Mouse (Mus musculus) MEL-GATA-1-ER (cell line): ENCODE measurements around the gene Gm20388.

Experiments
- DNase-seq: peaks from one replicate; pipeline ENCODE4 v3.0.0-alpha.2; 2012; ENCODE audit warnings: low read depth; ENCODE audit errors: extremely low read depth

Gm20388 gene

GRCm38 (mm10) chr8:120573866-120574265 is 663.2 kb downstream of the Gm20388 start:
- DNase-seq = no peak

- DNase-seq = no peak
Measured at GRCm38 (mm10) chr8:120574941-120575340, 664.3 kb downstream of the Gm20388 start.

- no peak for DNase-seq
Measured at GRCm38 (mm10) chr8:120575801-120576200, 665.2 kb downstream of the Gm20388 start.

DNA sequence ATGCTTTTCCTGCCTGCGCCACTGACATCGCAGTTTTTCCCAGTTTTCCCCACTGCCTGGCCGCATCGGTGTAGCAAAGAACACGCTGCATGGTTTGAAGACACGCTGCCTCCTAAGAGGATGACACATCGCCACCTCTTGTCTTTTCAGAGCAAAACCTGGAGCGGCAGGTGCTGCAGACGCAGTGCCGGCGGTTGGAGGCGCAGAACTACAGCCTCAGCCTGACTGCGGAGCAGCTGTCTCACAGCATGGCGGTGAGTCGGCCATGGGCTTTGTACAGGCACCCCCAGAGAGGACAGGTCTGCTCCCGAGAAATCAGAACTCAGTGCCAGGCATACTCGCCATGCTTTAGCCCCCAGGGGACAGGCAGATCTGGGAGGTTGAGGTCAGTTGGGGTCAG is 667.2 kb downstream of the Gm20388 start:
- DNase-seq = no peak

DNA sequence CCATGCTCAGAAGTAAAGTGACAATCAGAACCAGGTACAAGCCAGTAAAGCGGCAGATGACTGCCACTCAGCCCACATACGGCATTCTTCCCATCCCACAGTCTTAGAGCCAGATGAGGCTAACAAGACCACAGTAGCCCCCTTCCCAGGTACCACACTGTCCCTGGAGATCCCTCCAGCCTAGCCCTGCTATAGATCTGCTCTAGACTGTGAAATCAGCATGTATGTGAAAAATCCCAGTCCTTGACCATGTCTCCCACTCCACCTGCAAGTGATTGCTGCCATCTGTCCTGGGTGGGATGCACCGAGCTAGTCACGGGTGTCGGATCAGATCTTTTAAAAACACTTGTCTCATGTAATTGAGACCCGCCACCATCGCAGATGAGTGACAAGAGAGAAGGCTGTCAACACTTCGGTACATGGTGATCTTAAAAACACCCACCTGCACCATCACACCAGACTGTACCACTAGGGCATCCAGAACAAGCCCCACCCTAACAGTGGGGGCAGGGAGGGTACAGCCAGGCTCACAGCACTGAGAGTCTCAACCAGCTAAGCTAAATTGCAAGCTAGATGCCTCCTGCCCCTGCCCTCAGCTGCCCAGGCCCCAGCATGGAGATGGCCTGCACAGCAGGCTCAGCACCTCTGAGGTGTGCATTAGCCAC is 669.8 kb downstream of the Gm20388 start:
- no peak for DNase-seq

DNA sequence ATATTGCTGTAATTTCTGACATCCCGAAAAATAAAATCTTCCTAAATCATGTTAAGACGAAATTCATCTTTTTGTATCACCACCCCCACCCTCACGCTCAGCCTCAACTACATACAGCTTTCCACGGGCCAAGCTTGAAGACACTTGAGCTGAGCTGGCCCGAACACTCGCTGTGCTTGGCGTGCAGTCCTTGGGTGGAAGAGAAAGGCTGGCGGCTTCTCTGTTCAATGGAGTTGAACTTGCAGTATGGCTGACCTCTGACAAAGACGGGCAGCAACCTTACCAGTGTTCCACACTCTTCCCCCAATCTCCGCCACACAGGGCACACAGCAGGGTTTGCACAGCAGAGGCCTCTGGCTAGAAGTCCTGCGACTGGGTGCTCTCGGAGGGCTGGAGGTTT is 670.7 kb downstream of the Gm20388 start:
- DNase-seq = no peak

GRCm38 (mm10) chr8:120581811-120582210 is 671.2 kb downstream of the Gm20388 start:
- DNase-seq = no peak

- DNase-seq = no peak
Measured at GRCm38 (mm10) chr8:120585521-120585920, 674.9 kb downstream of the Gm20388 start.

DNA sequence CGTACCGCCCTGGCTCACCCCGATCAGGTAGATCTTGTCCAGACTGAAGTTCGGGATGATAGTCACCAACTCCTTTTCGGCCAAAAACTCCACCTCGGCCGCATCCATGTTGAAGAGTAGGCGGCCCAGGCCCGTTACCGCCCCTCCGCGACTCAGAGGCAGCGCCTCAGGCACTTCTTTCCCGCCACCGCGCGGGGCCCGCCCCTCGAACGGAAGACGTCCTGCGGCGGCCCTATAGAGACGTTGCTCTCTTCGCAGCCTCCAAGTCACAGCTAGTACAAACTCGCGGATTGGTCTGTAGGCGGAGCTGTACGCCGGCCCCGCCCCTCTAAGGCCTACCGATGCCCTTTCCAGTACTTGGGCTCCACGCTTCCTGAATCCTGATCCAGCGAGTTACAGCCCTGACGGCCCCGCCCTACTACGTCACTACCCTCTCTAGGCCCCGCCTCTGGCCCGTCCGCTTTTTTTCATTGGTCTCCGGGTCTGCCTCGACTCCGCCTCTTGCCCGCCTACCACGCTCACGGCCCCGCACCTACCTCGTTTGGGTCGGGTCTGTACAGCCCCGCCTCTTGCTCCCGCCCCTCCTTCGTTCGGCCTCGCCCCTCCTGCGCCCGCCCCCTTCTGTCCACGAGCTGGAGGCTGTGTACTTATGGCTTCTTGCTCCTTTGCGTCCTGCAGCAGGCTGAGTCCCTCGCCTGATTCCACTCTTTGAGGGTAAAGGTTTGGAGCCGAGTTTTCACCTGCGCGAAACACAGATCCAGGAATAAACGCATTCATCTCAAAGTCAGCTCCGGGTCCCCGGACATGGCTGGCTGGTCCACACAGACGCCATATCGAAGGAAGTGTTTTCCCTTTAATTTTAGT is 678.5 kb downstream of the Gm20388 start, which contains the start of gene Gins2:
Gene Gins2 (minus strand): TSS at position 397 of the 864 bp plus-strand sequence.
- DNase-seq = peak; percentile 98

DNA sequence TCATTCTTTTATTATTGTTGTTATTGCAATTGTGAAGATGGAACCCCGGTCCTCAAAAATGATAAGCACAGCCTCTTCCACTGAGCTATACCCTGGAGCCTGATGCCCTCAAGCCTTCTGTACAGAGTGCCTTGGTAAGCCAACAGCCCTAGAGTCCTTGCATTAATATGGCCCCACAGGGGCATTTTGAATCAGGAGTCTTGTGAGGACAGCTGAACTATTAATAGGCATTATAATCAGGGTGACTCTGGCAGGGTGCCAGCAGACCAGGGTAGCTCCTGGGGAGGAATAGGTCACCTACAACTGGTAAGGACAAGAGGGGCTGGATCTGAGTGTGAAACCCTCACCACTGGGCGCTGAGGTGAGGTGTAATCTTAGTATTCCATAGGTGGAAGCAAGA is 679.3 kb downstream of the Gm20388 start:
- no peak for DNase-seq

DNA sequence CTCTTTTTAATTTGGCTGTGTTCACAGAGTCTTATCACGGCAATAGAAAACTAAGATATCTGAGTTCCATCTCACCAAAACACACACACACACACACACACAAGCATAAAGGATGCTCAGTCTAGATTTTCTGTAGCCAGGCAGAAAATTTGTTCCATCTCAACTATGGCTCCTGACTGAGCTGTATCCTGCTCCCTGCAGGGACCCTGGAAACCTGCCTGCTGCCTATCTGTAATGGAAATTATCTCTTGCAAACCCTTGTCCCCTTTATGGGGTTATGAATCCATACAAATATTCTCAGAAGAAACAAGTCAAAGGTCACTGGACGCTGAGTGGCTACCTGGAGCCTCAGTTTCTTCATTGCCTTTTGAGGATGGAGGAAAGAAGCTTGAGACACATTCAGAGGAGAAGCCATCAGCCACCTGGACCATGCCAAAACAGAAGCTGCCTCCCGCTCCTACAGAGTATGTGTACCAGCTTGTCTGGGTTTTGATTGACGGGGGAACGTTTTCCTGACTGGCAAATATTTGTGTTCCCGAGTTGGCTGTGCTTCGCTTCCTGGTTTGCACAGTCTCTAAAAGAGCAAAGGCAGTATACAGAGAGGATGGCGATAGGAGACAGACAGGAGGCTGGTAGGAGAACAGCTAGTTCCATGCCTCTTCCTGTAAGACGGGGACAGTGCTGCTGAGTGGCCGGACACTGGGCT is 681.1 kb downstream of the Gm20388 start:
- DNase-seq = no peak

DNA sequence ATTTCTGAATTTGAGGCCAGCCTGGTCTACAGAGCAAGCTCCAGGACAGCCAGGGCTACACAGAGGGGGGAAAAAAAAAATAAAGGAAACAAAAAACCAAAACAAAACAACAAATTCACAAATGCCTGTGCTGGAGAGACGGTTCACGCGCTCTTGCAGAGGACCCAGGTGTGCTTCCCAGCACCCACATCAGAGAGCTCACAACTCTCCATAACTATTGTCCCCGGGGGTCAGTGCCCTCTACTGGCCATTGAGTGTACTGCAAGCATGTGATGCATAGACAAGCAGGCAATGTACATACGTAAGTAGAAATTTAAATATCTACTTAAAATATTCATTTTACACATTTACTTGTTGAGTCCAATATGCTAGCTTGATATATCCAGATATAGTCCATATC is 683.9 kb downstream of the Gm20388 start:
- no peak for DNase-seq

- DNase-seq = peak; percentile 54
Measured at GRCm38 (mm10) chr8:120595963-120596362, 685.3 kb downstream of the Gm20388 start.

DNA sequence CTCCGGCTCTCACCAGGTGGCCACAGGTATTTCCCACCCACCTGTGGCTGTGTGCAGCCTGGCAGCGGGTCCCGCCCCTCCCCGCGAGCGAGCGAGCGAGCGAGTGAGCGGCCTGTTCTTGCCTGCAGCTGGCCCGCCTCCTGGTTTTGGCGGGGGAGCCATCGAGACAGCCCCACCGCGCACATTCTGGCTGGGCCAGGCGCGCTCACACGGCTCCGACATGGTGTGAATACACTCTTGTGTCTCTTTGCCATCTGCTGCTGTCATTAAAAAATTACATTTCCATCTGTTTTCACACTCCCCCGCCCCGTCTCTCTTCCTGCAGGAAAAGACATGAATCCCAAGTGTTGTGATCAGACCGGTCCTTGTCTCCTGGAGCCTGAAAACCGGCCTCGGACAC is 687.9 kb downstream of the Gm20388 start:
- no peak for DNase-seq

- peak; percentile 62 for DNase-seq
Measured at GRCm38 (mm10) chr8:120599504-120599903, 688.9 kb downstream of the Gm20388 start.

- DNase-seq = no peak
Measured at GRCm38 (mm10) chr8:120602672-120603071, 692.0 kb downstream of the Gm20388 start.

- peak; percentile 31 for DNase-seq
Measured at GRCm38 (mm10) chr8:120607460-120607859, 696.8 kb downstream of the Gm20388 start.

GRCm38 (mm10) chr8:120607885-120608284 is 697.2 kb downstream of the Gm20388 start:
- DNase-seq = peak; percentile 58

DNA sequence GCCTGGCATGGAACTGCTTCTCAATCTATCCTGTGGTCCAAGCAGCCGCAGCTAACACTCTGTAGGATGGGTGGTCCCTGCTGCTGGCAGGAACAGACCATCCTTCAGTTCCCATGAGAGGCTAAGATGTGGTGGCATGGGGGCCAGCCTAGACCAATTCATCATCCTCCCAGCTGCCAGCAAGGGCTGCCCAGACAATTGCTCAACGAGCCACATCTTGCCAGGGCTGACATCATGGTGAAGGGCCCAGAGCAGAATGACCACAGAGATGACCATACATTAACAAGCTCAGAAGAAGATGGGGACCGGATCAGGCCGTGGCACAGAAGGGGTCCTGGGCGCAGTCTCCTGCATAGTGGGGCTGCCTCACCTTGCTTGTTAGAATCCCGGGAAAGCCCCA is 700.2 kb downstream of the Gm20388 start:
- DNase-seq = no peak

- no peak for DNase-seq
Measured at GRCm38 (mm10) chr8:120614491-120614890, 703.9 kb downstream of the Gm20388 start.

DNA sequence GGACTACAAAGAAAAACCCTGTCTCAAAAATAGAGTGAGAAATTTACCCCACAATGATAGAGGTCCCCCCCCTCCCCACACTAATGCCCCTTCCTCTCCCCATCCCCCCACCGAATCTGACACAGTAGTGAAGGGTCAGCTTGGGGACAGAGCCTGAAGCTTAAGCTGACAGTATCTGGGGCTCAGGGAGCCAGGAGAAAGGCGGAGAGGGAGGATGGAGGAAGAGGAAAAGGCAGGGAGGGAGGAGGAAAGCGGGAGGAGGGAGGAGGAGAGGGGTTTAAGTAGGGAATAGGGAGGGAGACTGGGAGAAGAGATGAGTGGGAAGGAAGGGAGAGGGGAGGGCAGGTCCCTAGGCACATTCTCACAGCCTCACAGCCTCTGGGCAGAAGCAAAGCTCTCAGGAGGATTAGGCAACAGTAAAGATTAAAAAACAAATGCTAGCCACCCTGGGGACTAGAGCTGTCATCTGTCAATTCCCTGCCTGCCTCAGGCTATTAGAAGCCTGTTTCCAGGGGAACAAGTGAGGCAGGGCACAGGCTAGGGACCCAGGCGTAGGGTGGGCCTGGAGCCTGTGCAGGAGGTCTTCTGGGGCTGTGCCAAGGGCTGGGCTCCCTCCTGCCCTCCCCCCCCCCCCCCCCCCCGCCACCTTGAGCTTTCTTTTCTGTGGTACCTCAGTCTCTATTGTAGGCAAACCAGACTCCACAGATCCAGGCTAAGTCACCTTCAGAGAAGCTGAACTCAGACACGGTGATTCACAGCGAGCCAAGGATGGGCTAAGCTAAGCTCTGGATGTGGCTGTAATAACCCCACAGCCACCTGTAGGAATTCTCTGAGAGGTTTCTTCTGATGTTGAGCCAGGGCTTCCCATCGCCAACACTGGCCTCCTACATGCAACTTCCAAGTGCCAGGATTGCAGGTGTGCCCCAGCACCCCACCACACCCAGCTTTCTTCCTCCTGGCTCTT is 706.3 kb downstream of the Gm20388 start:
- no peak for DNase-seq
